Mouse (Mus musculus) kidney, embryonic 16.5 days (tissue): Measurements from ENCODE around the gene Msh5. TPM values are rescaled to one million over a fixed set of nuclear protein-coding genes. Genes with fewer than 3 reads are reported as not detected.
A peak's percentile ranks its signal among the peaks of the same experiment; 100 is the strongest.

Source experiments
- ATAC-seq: fragments of 200-750 bp; cut with Nextera tagmentation; 2 replicates; pipeline ENCODE4 v1.8.0; 2017; ENCODE audit warnings: moderate TSS enrichment; ENCODE audit not compliant: low FRiP score, low TSS enrichment
- H3K27ac ChIP-seq: fragments of 300-500 bp; sonication (generic); 2 replicates; pipeline ENCODE4 v1.5.1; 2014; ENCODE audit warnings: low read length
- H3K27me3 ChIP-seq: fragments of 300-500 bp; sonication (generic); 2 replicates; pipeline ENCODE4 v1.6.1; 2014; ENCODE audit warnings: low read length, control low read depth, mixed read lengths; ENCODE audit not compliant: insufficient read depth
- H3K36me3 ChIP-seq: fragments of 300-500 bp; sonication (generic); 2 replicates; pipeline ENCODE4 v1.6.1; 2014; ENCODE audit warnings: low read length, control low read depth, mixed read lengths; ENCODE audit not compliant: insufficient read depth
- H3K4me1 ChIP-seq: fragments of 300-500 bp; sonication (generic); 2 replicates; pipeline ENCODE4 v1.6.1; 2014; ENCODE audit warnings: low read length, control low read depth, mixed read lengths; ENCODE audit not compliant: insufficient read depth
- H3K4me2 ChIP-seq: fragments of 300-500 bp; sonication (generic); replicated peaks from 2 replicates; pipeline ENCODE4 v1.6.1; 2014; ENCODE audit warnings: low read depth, low read length
- H3K4me3 ChIP-seq: fragments of 300-500 bp; sonication (generic); 2 replicates; pipeline ENCODE4 v1.5.1; 2014; ENCODE audit warnings: mild to moderate bottlenecking, low read length
- H3K9ac ChIP-seq: fragments of 300-500 bp; sonication (generic); replicated peaks from 2 replicates; pipeline ENCODE4 v1.6.1; 2014; ENCODE audit warnings: low read length
- H3K9me3 ChIP-seq: fragments of 300-500 bp; sonication (generic); 2 replicates; pipeline ENCODE4 v1.6.1; 2016; ENCODE audit warnings: low read length, control low read depth
- WGBS: fragments of 180-500 bp; shearing (Covaris S2); extraction: QIAGEN DNeasy Blood & Tissue Kit; methylation state at CpG from one replicate; pipeline ENCODE4 v1.1.7; 2014; 5-methylcytosine and 5-hydroxymethylcytosine counted together
- polyA plus RNA-seq: library from polyadenylated mRNA; unstranded; fragments of >200 nt; fragmentation: Nextera tagmentation; extraction: Ambion mirVana; gene quantifications from 2 replicates; pipeline ENCODE4 v1.2.1, GENCODE M21; 2015

The Msh5 gene
- polyA plus RNA-seq, 1 experiment from 2014 or later: 4.5 TPM

- peaks cover 16% of the 10 kb centered on the region for H3K36me3 ChIP-seq
- H3K9ac ChIP-seq: no peak overlapping the region
- peaks cover 60% of the 10 kb centered on the region for H3K4me1 ChIP-seq
- H3K4me2 ChIP-seq: peak overlapping the region; percentile 94
- 69% methylated on average over 5 of the region's 5 CpGs for WGBS
- peak overlapping the region; percentile 99 for H3K27ac ChIP-seq
- H3K4me3 ChIP-seq: no peak overlapping the region; the same call in 1 of the 2 replicates
- no peaks in the 10 kb centered on the region for H3K27me3 ChIP-seq
- no peak for ATAC-seq
- no peaks in the 10 kb centered on the region for H3K9me3 ChIP-seq
Measured at GRCm38 (mm10) chr17:35048932-35049440, 2.4 kb upstream of the Msh5 start.

- WGBS: 35% methylated on average over 11 of the region's 11 CpGs
- H3K4me2 ChIP-seq: peak overlapping the region; percentile 99
- no peaks in the 10 kb centered on the region for H3K27me3 ChIP-seq
- H3K9me3 ChIP-seq: no peaks in the 10 kb centered on the region
- H3K4me3 ChIP-seq: peak overlapping the region; percentile 4; the same call in 1 of the 2 replicates
- peaks cover 60% of the 10 kb centered on the region for H3K4me1 ChIP-seq
- H3K36me3 ChIP-seq: peaks cover 11% of the 10 kb centered on the region
- no peak for ATAC-seq
- H3K27ac ChIP-seq: peak overlapping the region; percentile 99
- H3K9ac ChIP-seq: peak overlapping the region; percentile 59
Measured at GRCm38 (mm10) chr17:35048149-35048931, 1.8 kb upstream of the Msh5 start.

DNA sequence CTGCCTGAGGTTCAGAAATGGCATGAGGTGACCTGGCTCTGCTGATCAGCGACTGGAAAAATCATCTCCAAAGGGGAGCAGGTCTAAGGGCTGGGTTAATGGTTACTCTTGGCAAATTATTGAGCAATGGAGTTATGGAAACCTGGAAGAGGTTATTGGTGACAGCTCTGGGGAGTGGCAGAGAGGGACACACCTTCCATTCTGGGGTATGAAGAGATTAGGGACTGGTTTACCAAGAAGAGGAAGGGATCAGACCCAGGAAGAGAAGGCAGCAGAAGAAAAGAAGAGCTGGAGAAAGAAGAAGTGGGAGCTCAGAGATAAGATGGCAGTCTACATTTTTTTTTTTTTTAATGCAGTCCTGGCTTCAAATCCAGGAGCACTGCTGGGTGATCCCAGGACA is 1.1 kb upstream of the Msh5 start:
- peak overlapping the region; percentile 59 for H3K9ac ChIP-seq
- no peak for ATAC-seq
- no peaks in the 10 kb centered on the region for H3K9me3 ChIP-seq
- peaks cover 5% of the 10 kb centered on the region for H3K36me3 ChIP-seq
- peak overlapping the region; percentile 99 for H3K4me2 ChIP-seq
- H3K4me1 ChIP-seq: peaks cover 57% of the 10 kb centered on the region
- 29% methylated on average over 1 of the region's 1 CpGs for WGBS
- peak overlapping the region; percentile 2; the same call in 1 of the 2 replicates for H3K4me3 ChIP-seq
- peak overlapping the region; percentile 99 for H3K27ac ChIP-seq
- H3K27me3 ChIP-seq: no peaks in the 10 kb centered on the region

- H3K9ac ChIP-seq: peak overlapping the region; percentile 94
- peaks cover 45% of the 10 kb centered on the region for H3K4me1 ChIP-seq
- H3K9me3 ChIP-seq: no peaks in the 10 kb centered on the region
- peak overlapping the region; percentile 99 for H3K4me2 ChIP-seq
- peak; percentile 55 for ATAC-seq
- WGBS: 3% methylated on average over 42 of the region's 48 CpGs
- H3K27me3 ChIP-seq: no peaks in the 10 kb centered on the region
- no peaks in the 10 kb centered on the region for H3K36me3 ChIP-seq
- peak overlapping the region; percentile 64 for H3K4me3 ChIP-seq
- peak overlapping the region; percentile 99 for H3K27ac ChIP-seq
Measured at GRCm38 (mm10) chr17:35045807-35046680, 501 bp downstream of the Msh5 start.

DNA sequence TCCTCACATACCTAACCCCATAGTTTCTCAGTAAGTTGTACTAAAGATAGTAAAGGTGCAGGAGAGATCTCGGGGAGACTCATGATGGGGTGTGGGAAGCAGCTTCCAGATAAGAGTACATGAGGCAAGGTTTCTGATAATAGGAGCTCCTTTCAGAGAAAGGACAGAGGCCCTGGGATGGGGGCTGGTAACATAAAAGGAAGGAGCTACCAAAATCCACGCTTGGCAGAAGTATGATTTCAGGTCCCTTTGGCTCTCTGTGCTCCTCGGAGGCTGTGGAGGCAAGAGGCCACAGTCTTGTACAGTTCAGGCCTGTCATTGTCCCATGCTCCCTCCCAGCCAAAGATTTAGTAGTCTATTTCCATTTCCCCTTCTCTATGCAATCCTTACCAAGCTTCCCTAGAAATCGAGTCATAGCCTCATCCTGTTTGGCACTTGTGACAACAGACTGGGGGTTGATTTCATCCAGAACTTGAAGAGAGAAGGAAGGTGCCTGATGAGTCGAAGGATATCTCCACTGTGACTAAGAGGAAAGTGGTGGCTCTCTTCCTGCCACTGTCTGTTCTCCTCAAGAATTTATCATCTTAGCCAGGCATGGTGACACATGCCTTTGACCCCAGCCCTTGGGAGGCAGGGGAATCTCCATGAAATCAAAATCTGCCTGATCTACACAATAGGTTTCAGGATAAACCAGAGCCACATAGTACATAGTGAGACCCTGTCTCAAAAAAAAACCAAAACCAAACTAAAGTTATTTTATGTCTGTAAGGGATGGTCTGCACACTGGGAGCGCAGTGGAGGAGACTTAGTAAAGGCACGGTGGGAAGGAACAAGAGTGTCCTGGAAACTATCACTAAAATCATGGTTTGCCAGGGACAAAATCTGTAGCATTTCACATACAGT is 1.4 kb downstream of the Msh5 start:
- H3K9me3 ChIP-seq: no peaks in the 10 kb centered on the region
- H3K27me3 ChIP-seq: no peaks in the 10 kb centered on the region
- no peaks in the 10 kb centered on the region for H3K36me3 ChIP-seq
- H3K4me3 ChIP-seq: peak overlapping the region; percentile 64
- peak overlapping the region; percentile 99 for H3K4me2 ChIP-seq
- peaks cover 45% of the 10 kb centered on the region for H3K4me1 ChIP-seq
- peak overlapping the region; percentile 94 for H3K9ac ChIP-seq
- H3K27ac ChIP-seq: peak overlapping the region; percentile 99
- no peak for ATAC-seq
- WGBS: 73% methylated on average over 7 of the region's 7 CpGs

DNA sequence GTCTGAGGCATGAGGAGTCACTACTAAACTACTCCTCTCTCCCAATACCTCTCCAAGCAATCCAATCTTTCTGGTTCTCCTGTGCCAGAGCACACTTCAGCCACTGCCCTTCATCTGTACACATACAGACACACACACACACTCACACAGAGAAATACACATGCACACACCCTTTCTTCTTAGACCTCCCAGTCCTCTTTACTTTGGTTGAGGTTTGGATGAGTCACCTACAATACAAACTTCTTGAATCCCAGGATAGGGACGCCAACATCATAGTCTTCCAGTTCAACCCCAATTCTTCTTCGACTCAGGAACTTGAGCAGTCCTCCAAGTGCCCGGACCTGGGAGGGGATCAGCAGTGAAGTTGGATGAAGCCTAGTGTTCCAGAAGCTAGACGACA is 2.8 kb downstream of the Msh5 start:
- H3K27ac ChIP-seq: peak overlapping the region; percentile 99; the same call in 1 of the 2 replicates
- 83% methylated on average over 4 of the region's 4 CpGs for WGBS

DNA sequence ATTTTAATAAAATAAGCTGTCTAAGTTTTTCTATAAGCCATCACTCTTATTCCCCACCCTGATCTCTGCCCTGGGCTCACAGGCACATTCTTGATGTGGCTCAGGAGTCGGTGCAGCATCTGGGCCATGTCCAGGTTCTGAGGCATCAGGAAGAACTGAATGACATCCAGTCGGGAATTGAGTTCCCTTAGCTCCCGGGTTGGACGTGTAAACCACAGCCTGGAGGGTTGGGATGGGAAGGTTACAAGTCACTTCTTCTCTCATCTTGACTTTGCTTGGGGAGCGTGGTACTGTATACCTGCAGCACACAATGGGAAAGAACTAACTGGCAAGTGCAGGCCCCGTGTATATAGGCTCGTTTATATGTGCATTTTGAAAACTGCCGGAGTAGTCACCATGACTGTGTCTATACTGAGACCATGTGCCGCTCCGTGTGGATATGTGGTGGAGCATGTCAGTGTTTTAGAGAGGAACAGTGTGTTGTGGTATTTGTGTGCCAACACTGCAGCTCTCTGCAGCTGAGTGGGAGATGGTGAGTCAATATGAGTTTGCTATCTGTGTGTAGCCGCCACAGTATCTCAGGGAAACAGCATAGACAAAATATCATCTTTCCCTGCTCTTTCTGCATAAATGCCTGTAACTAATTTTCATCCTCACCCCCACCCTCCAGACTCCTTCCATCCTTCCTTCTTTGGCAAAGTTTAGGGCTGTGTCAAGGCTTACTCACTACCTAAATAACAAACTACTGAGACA is 7.2 kb downstream of the Msh5 start:
- Histone ChIP-seq H3K9me3 (no peaks in the 10 kb centered on the region), H3K4me2 (no peak overlapping the region), H3K4me3 (no peak overlapping the region), H3K27ac (no peak overlapping the region), H3K9ac (no peak overlapping the region), H3K36me3 (no peaks in the 10 kb centered on the region), H3K4me1 (no peaks in the 10 kb centered on the region), H3K27me3 (no peaks in the 10 kb centered on the region)
- 82% methylated on average over 11 of the region's 11 CpGs for WGBS
- no peak for ATAC-seq

More for the DNA sequence above, 2.8 kb downstream of the Msh5 start:
- no peak for ATAC-seq
- no peak overlapping the region for H3K4me2 ChIP-seq
- H3K4me1 ChIP-seq: peaks cover 33% of the 10 kb centered on the region
- H3K36me3 ChIP-seq: no peaks in the 10 kb centered on the region
- no peak overlapping the region for H3K9ac ChIP-seq
- no peak overlapping the region for H3K4me3 ChIP-seq
- H3K27me3 ChIP-seq: no peaks in the 10 kb centered on the region
- H3K9me3 ChIP-seq: no peaks in the 10 kb centered on the region

DNA sequence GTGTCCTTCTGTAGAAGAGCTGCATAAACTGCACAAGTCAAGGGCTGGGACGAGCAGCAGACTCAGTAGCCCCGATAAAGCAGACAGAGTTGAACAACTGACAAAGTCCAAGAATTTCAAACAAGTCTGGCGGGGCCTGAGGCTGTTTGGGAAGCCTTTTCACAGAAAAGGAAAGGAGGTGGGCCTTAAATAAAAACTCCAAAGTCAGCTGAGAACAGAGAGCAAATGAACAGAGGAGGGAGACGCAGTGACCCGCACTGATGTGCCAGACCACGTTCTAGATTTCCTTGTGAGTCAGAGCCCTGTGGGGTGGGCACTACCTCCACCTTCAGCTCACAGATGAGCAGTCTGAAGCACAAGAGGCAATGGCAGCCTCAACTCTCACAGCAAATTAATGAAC is 11.6 kb downstream of the Msh5 start:
- Histone ChIP-seq H3K9me3 (no peaks in the 10 kb centered on the region), H3K27me3 (no peaks in the 10 kb centered on the region), H3K4me3 (no peak overlapping the region), H3K27ac (no peak overlapping the region), H3K4me2 (no peak overlapping the region), H3K9ac (no peak overlapping the region), H3K36me3 (no peaks in the 10 kb centered on the region), H3K4me1 (peaks cover under 1% of the 10 kb centered on the region; the same call in 1 of the 2 replicates)
- no peak for ATAC-seq
- WGBS: 74% methylated on average over 6 of the region's 6 CpGs
